Mouse (Mus musculus) liver, adult 2 months (tissue): ENCODE measurements around the gene Cd274.

ENCODE experiments used
- CTCF ChIP-seq: fragments of 200-500 bp; IDR thresholded peaks from 2 replicates; pipeline ENCODE4 v1.5.1; 2011; ENCODE audit warnings: low read depth, low read length, control low read depth
- POLR2A ChIP-seq: fragments of 200-500 bp; IDR thresholded peaks from 2 replicates; pipeline ENCODE4 v1.6.1; 2011; ENCODE audit warnings: low read length, control low read depth; ENCODE audit not compliant: insufficient read depth; ENCODE audit errors: extremely low read depth

- TF ChIP-seq CTCF (no peak), POLR2A (no peak)
Measured at GRCm38 (mm10) chr19:29360251-29360650, 7.0 kb upstream of the Cd274 start.
